Mouse (Mus musculus): Measurements from ENCODE around the gene Gm47841.

Gene Gm47841

GRCm38 (mm10) chr15:101044531-101044930 lies 2.7 kb downstream of the Gm47841 start:
- in situ Hi-C loops (cut with MboI, MseI): no loop called here

DNA sequence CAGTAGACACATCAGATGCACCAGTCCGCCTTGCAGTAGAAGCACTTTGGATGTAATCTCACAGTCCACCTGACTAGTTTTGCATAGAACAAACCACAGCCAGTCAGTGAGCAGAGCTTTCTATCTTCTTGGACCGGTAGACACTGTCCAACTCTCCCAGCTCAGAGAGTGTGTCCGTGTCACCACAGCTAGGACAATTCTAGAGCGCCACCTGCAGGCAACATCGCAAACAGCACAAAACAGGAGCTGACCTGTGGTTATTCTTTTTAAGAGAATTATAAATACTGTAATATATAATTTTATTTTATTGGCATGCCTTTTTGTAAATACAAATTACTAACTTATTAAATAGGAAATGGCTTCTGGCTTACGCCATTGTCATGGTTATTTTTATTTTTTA lies 4.6 kb downstream of the Gm47841 start:
- in situ Hi-C loops (cut with MboI, MseI): no loop called here

GRCm38 (mm10) chr15:101041966-101042365 lies 5.2 kb downstream of the Gm47841 start:
- in situ Hi-C loops (cut with MboI, MseI): no loop called here

DNA sequence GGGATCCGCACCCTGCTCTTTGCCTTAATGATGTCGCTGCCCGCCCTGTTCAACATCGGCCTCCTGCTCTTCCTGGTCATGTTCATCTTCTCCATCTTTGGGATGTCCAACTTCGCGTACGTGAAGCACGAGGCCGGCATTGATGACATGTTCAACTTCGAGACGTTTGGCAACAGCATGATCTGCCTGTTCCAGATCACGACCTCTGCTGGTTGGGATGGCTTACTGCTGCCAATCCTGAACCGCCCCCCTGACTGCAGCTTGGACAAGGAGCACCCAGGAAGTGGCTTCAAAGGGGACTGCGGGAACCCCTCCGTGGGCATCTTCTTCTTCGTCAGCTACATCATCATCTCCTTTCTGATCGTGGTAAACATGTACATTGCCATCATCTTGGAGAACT lies 7.5 kb downstream of the Gm47841 start:
- in situ Hi-C loops (cut with MboI, MseI): loop anchor here (10.0 kb wide), 1 partner anchor 65 kb away; no protein-coding TSS in a partner anchor

DNA sequence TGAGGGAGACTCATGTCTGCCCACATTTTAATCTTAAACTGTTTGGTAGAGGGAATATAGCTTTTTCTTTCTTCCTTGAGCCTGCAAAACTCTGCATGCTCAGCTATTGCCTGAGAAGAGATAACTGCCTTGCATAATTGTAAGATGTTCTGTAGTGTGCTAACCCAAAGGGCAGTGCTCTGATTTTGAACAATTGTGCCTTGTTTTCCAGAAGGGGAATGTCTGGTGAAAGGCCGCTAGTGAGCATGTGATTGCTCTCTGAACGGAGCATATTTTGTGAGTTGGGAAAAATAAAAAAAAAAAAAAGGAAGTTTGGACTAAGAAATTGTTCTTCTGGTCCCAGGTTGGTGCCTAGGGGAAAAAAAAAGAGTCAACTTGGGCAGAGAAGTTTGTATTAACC lies 18.2 kb downstream of the Gm47841 start:
- in situ Hi-C loops (cut with MboI, MseI): no loop called here

DNA sequence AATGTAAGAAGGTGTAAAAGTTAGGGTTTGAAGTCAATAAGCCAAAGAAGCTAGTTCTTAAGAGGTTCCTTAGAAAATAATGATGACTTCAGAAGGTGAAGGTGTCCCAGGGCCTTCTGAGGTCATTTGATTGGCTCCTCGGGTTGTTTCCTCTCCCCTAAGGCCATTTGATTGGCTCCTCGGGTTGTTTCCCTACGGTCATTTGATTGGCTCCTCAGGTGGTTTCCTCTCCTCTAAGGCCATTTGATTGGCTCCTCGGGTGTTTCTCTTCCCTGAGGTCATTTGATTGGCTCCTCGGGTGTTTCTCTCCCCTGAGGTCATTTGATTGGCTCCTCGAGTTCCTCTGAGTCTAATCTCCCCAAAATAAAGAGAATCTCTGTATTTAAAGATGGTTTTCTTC lies 35.8 kb downstream of the Gm47841 start:
- in situ Hi-C loops (cut with MboI, MseI): no loop called here

- in situ Hi-C loops (cut with MboI, MseI): no loop called here
Observed at GRCm38 (mm10) chr15:101008386-101009010, 38.7 kb downstream of the Gm47841 start.

DNA sequence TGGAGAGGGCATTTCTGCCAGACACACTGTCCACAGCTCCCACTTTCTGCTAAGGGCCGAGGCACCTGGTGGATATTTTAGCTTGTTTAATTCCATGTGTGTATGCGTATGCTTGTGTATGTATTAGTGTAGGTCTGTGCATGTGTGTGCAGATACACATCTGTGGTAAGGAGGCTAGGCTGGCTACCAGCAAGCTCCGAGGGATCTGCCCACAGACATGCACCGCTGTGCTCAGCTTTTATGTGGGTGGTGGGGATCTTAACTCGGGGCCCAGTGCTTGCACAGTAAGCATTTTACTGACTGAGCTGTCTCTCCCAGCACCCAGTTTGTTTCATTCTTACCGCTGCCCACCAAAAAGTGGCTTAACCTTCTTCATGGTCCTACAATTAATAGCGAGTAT lies 40.0 kb downstream of the Gm47841 start:
- in situ Hi-C loops (cut with MboI, MseI): no loop called here

DNA sequence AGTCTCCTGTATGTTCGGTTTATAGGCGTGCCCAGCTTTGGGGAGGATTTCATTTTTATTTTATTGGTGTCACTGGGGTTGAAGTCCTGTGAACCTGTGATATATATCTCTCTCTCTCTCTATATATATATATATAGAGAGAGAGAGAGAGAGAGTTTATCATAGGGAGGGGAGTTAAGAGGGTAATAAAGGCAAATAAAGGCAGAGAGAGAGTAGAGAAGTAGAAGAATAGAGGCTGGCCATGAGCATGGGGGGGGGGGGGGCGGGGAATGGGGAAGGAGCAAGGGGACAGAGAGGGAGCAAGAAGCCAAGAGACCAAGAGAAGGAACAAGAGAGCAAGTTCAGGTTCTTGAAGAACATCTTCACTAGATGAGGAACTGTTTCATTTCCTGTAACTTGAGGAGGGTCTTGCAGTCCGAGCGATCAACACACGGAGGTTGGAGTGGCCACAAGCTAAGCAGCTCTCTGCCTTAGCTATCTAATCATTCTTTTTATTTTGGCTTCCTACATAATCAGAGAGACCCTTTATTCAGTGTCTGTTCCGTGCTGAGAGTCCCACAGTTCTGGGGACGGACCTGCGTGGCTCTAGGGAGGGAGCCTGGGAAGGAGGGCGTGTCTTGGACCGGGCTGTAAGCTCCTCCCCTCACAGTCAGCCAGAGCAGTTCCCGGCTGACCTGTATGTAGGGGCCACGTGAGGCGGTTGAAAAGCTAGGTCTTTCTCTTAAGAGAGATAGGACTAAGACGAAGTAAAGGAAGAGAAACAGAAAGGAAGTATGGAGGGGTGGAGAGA lies 40.8 kb downstream of the Gm47841 start:
- in situ Hi-C loops (cut with MboI, MseI): no loop called here

GRCm38 (mm10) chr15:101005717-101006116 lies 41.5 kb downstream of the Gm47841 start:
- in situ Hi-C loops (cut with MboI, MseI): no loop called here

DNA sequence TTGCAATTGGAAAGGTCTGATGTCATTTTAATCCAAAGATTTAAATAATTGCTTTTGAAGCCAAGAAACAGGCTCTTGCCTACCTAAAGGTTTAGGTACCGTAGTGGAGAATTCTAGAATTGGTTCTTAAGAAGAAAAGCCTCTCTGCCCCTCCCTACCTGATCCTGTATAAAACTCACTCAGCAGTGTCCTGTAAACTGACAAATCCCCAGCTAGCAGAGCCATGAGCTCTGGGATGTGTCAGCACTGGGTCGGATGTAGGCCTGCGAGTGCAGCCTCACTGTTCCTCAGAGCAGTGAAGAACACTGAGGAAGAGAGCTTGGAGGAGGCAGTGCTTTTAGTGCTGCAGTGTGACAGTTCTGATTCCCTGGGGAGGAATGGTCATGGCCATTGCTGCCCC lies 42.7 kb downstream of the Gm47841 start:
- in situ Hi-C loops (cut with MboI, MseI): loop anchor here (5.0 kb wide), 1 partner anchor 78 kb away; no protein-coding TSS in a partner anchor

DNA sequence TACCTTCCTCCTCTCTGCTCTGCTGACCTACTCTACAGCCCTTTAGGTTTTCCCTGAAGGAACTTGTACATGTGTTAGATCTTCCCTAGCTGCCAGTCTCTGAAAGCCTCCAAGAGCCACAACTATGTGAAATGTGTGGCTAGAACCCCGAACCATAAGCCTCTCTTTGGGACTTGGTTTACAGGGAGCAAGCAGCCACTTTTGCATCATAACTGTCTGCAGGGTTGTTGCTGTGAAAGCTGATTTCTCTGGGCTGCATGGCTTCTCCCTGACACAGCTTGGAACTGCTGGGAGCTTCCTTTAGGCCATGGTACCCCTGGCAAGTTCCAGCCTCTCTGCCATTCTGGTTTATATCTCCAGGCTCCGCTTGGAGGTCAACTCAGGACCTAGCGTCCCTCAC lies 44.7 kb downstream of the Gm47841 start:
- in situ Hi-C loops (cut with MboI, MseI): loop anchor here (5.0 kb wide), 1 partner anchor 80 kb away; no protein-coding TSS in a partner anchor

DNA sequence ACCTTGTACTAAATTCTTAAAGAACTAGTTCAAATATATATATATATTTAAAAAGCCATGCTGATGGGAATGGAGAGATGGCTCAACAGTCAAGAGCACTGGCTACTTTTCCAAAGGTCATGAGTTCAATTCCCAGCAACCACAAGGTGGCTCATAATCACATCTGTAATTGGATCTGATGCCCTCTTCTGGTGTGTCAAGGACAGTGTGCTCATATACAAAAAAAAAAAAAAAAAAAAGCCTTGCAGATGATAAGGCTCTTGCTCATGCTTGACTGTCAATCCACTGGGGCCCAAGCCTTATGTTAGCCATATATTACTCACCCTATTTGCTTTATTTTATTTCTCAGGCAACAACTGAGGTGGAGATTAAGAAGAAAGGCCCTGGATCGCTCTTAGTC lies 45.5 kb downstream of the Gm47841 start:
- in situ Hi-C loops (cut with MboI, MseI): loop anchor here (5.0 kb wide), 1 partner anchor 81 kb away; no protein-coding TSS in a partner anchor

GRCm38 (mm10) chr15:100997090-100997489 lies 50.1 kb downstream of the Gm47841 start:
- in situ Hi-C loops (cut with MboI, MseI): loop anchor here (5.0 kb wide), 1 partner anchor 50 kb away; no protein-coding TSS in a partner anchor

Data from regulatory T cell (primary cell).